Mouse (Mus musculus) lung, adult 2 months (tissue): ENCODE results near the gene Dennd5b. TPM values are rescaled to one million over a fixed set of nuclear protein-coding genes. Genes with fewer than 3 reads are reported as not detected.

Experiments used
- DNase-seq: peaks from one replicate; pipeline ENCODE4 v3.0.0; 2022
- H3K4me1 ChIP-seq: fragments of 200-500 bp; 2 replicates; pipeline ENCODE4 v1.6.1; 2011; ENCODE audit warnings: low read length; ENCODE audit not compliant: control insufficient read depth, insufficient read depth
- H3K4me3 ChIP-seq: fragments of 200-500 bp; replicated peaks from 2 replicates; pipeline ENCODE3; 2011; ENCODE audit warnings: low read depth, mild to moderate bottlenecking, control low read depth, low read length; ENCODE audit errors: extremely low read depth
- CTCF ChIP-seq: fragments of 200-500 bp; IDR thresholded peaks from 2 replicates; pipeline ENCODE4 v1.5.1; 2011; ENCODE audit warnings: mild to moderate bottlenecking, low read length, control low read depth; ENCODE audit not compliant: insufficient read depth
- POLR2A ChIP-seq: fragments of 200-500 bp; IDR thresholded peaks from 2 replicates; pipeline ENCODE4 v1.6.1; 2011; ENCODE audit warnings: low read depth, mild to moderate bottlenecking, control low read depth, low read length, borderline replicate concordance; ENCODE audit errors: extremely low read depth
- WGBS: fragments of 180-500 bp; shearing (Covaris S2); methylation state at CpG from one replicate; pipeline ENCODE4 v1.1.7; 2018; 5-methylcytosine and 5-hydroxymethylcytosine counted together
- polyA plus RNA-seq: library from polyadenylated mRNA; depleted of rRNA; stranded (reverse); fragments of >200 nt; gene quantifications from 2 replicates; pipeline ENCODE4 v1.2.3, GENCODE M21; 2012

Gene Dennd5b
- polyA plus RNA-seq, 1 experiment, result 4.8 TPM

DNA sequence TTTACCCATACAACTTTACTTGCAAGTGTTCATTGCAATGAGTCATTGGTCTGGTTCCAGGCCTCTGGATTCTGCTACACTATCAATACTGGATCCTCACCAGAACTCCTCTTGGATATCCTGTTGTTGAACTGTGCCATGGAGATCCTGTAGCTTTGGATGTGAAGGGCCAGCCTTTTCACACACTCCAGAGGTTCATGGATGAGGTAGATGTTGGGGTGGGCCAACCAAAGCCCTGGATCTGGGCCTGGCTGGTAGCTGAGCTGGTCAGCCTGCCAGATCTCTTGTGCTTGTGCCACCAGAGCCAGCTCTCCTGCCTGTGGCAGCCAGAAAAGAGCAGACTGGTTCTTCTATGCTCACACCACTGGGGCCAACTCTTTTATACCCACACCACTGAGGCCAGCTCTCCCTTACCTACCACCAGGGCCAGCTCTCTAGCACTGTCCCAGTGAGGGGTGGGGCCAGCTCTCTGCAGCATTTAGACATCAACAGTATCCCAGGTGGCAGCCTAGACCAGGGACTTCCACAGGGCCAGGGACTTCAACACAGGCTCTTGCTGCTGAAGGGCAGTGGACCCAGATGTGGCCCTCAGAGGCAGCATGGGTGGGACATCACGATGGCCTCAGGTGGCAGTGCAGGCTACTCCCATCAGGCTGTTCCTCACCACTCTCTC, 24.2 kb downstream of the Dennd5b start:
- Histone ChIP-seq H3K4me1 (no peaks in the 10 kb centered on the region), H3K4me3 (no peak overlapping the region)
- DNase-seq, result no peak
- WGBS, result 97% methylated on average over 1 of the region's 1 CpGs
- TF ChIP-seq CTCF (no peak), POLR2A (no peak)

DNA sequence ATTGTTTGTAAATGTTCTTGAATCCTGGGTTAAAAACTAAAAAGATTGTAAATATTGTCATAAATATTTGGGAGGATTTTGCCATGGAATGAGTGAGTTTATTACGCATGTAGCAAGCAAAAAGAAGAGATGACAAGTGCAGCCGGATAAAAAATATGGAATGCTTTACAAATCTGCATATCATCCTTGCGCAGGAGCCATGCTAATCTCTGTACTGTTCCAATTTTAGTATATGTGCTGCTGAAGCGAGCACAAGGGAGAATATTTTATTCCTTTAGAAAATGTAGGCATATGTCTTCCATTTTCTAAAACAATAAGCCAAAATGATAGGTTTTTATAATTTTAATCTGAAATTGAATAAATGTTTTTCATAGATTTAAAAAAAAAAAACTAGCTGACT, 27.6 kb downstream of the Dennd5b start:
- no peak for DNase-seq
- no peak for TF ChIP-seq CTCF
- no peak for TF ChIP-seq POLR2A
- no peak overlapping the region for H3K4me3 ChIP-seq
- 93% methylated on average over 4 of the region's 4 CpGs for WGBS
- H3K4me1 ChIP-seq, result no peaks in the 10 kb centered on the region

GRCm38 (mm10) chr6:149072873-149073272, 28.6 kb downstream of the Dennd5b start:
- no peak for DNase-seq
- Histone ChIP-seq H3K4me3 (no peak overlapping the region), H3K4me1 (no peaks in the 10 kb centered on the region)
- TF ChIP-seq CTCF (no peak), POLR2A (no peak)
- WGBS, result 82% methylated on average over 3 of the region's 3 CpGs

- WGBS, result 78% methylated on average over 4 of the region's 4 CpGs
- TF ChIP-seq CTCF (no peak), POLR2A (no peak)
- DNase-seq, result no peak
- Histone ChIP-seq H3K4me1 (no peaks in the 10 kb centered on the region), H3K4me3 (no peak overlapping the region)
Measured at GRCm38 (mm10) chr6:149070592-149071124, 30.8 kb downstream of the Dennd5b start.

- H3K4me1 ChIP-seq, result no peaks in the 10 kb centered on the region
- H3K4me3 ChIP-seq, result no peak overlapping the region
- DNase-seq, result no peak
- TF ChIP-seq CTCF, result no peak
- no peak for TF ChIP-seq POLR2A
Measured at GRCm38 (mm10) chr6:149063382-149063781, 38.1 kb downstream of the Dennd5b start.

- TF ChIP-seq CTCF, result no peak
- Histone ChIP-seq H3K4me1 (no peaks in the 10 kb centered on the region), H3K4me3 (no peak overlapping the region)
- WGBS, result 84% methylated on average over 5 of the region's 5 CpGs
- no peak for DNase-seq
Measured at GRCm38 (mm10) chr6:149060670-149061387, 40.7 kb downstream of the Dennd5b start.

DNA sequence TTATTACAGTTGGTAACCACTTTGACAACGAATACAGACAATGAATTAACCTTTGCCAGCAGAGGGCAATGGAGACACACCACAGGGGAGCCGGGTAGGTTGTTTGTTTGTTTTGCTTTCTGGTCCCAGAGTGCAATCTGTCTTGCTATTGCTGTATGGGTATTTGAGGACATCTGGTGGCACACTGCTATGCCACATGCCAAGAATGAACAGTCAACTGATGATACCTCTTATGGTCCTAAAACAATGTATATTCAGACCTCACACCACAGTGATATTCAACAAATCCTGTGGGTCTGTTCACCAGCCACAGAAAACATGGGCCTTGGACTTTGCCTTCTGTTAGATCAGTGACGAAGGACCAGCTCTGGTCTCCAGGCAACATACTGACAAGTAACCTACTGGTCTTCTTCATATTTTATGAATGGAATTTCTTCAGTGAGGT, 43.5 kb downstream of the Dennd5b start:
- H3K4me1 ChIP-seq, result no peaks in the 10 kb centered on the region
- 26% methylated on average over 3 of the region's 3 CpGs for WGBS
- H3K4me3 ChIP-seq, result no peak overlapping the region
- no peak for DNase-seq
- TF ChIP-seq CTCF (peak; percentile 61), POLR2A (no peak)

DNA sequence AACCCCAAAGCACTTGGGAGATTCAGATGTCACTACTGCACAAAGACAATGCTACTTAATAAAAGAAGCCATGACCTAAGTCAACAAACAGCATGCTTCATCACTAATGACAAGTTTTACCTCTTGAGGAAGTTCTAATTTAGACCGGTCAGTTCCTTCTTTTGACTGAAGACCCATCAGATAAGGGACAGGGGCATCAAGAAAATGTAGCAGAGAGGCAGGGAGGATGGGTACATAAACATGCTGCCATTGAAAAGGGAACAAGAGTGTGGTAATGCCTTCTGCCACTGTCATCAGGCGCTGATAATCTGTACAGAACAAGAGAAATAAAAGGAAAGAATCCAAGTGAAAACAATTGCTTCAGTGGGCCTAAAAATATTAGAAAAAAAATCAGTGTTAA, 46.7 kb downstream of the Dennd5b start:
- Histone ChIP-seq H3K4me3 (no peak overlapping the region), H3K4me1 (no peaks in the 10 kb centered on the region)
- TF ChIP-seq POLR2A, result no peak
- DNase-seq, result no peak
- WGBS, result 53% methylated on average over 2 of the region's 2 CpGs

- no peak for DNase-seq
- 47% methylated on average over 4 of the region's 4 CpGs for WGBS
- TF ChIP-seq POLR2A (no peak), CTCF (no peak)
- H3K4me3 ChIP-seq, result no peak overlapping the region
- no peaks in the 10 kb centered on the region for H3K4me1 ChIP-seq
Measured at GRCm38 (mm10) chr6:149050978-149051723, 50.3 kb downstream of the Dennd5b start.

DNA sequence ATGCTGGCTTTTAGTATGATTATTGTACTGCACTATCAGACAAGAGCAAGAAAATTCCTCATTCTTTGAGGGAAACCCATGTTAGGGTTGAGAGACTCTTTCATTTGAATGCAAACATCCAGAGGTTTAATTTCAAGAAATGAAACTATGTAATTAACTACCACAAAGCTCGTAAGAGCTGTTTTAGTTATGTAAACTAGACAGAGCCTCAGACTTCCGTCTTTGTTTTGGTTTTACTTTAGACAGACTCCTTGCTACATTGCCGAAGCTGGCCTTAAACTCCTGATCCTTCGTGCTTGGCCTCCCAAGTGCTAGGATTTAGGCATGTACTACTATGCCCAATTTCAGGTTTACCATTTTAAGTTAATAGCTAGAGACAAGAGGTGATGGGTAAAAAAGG, 61.4 kb downstream of the Dennd5b start:
- WGBS, result 70% methylated on average over 4 of the region's 4 CpGs
- TF ChIP-seq CTCF, result no peak
- Histone ChIP-seq H3K4me1 (no peaks in the 10 kb centered on the region), H3K4me3 (no peak overlapping the region)
- no peak for DNase-seq
